Mouse (Mus musculus): ENCODE measurements around the gene Trp53bp1. TPM values are rescaled to one million over a fixed set of nuclear protein-coding genes. Genes with fewer than 3 reads are reported as not detected.

Trp53bp1 gene
- 10 to 100 TPM; 52.9 to 53.3 TPM for polyA plus RNA-seq (2017; shearing (Covaris generic))

DNA sequence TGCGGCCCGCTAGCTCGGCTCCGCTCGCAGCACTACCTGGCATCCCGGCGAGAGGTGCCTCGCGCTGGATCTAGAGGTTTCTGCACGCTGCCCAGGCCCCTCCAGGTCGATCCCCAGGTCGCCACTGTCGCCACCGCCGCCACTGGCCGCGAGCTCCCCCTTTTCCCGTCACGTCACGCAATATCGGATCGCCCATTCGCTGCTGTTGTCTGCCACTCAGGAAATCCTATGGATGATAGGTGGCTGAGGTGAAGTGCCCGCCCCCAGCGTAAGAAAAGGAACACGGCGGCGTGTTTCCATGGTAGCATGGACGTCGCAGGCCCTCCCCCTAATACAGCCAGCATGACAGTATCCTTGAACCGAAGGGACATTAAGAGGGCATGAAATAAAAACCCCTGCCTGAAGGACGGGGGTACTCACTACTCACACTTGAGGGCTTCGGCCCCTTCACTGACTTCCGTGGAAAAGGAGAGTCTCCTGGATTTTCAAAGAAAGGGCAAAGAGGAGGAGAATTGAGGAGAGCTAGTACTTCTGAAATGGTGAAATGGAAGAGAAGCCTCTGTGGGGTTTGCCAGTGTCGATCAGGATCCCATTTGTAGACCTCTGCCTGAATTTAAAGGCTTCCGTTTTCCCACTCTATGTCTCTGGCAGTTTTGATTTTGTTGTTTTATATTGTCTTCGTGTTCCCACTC is at the start of gene Trp53bp1:
TSS of gene Trp53bp1 (minus strand) at position 172 of the 692 bp plus-strand sequence.

DNA sequence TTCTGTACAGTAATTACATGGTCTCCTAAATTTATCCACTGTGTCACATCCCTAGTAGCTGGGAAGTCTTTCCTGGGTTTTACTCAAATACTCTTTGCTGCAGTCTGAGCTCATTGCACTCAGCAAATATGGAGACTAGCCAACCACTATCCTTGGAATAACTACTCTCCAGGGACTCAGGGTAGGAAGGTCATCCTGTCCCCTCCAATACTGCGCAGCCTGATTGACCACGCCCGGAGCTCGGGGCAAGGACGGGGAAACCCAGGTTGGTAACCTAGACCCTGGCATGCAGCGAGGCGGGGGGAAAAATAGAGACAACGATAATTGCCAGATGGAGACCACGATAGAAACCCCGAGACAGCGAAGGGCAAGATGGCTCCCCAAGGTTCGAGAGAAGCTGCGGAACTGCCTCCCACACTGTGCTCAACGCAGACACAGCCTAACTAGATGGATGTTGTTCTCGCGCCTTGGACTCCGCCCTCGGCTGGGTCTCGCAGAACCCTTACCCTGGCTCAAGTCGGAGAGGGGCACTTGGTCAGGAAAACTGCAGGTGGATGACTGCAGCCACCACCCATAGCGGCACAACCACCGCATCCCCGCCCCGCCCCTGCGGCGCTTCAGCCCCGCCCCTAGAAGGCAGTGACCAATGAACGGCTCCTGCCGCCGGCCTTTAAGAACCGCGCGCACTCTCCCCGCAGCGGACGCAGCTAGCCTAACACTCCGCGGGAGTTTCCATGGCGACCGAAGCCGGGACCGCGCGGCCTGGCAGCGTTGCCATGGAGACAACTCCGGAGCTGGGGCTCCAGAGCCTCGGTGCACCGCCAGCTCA is 17.9 kb upstream of the Trp53bp1 start, which contains the start of gene Map1a:
TSS of gene Map1a (plus strand) at position 700 of the 829 bp plus-strand sequence.

DNA sequence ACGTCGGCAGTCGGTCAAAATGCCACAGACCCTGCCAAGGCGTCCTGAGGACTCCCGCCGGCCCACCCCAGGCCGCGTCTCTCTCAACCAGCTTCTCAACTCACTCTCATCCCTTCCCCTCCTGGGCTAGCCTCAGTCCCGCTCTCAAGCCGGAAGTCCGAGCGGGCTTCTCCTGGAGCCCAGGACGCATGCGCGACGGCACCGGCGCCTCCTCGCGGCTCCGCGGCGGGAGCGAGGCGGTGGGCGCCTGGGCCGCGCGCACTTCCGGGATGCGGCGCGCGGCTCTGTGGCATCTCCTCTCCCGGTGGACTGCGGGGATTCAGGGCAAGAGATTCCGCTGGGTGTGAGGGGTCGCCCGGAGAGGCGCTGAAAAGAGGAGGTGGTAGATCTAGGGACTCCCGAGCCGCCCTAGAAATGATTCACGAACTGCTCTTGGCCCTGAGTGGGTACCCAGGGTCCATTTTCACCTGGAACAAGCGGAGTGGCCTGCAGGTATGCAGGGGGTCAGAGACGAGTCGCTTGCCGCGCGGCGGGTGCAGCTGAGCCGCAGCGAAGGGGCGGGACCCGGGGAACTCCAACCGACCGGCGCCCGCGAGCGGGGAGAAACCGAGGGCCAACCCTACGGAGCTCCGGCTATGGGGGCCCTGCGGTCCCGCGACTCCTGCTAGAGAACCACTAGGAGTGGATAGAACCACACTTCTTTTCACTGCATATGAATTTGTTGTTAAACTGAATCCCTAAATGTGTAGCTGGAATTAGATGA is 100.0 kb downstream of the Trp53bp1 start, which contains the start of gene Zscan29:
TSS of gene Zscan29 (minus strand) at position 146 of the 763 bp plus-strand sequence.

DNA sequence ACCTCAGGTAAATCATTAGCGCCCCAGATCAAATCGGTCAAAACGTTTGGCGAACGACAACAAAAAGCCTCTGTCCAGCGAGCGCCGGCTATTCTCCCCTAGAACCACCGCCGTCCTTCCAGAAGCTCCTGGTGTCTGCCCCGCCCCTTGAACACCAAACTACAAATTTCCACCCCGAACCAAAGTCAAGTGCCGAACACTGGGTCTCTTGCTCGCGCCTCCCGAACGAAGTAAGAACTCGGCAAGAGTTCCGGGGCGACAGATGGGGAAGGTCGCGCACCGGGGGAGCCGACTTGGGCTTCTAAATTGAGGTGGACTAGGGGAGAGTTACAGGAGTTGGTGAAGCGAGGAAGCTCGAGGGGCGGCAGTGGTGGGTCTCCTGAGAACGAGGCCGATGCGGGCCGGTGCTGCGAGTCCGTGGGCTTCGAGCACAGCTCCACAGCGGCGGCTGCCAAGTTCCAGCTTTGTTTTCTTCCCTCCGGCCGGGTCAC is 100.7 kb downstream of the Trp53bp1 start, which contains the start of gene Tubgcp4:
TSS of gene Tubgcp4 (plus strand) at position 174 of the 491 bp plus-strand sequence.

Other genes with a start within 250 kb of the Trp53bp1 start
- under 1 TPM; 0.08 to 0.16 TPM for gene Epb42, start 234.3 kb downstream of the Trp53bp1 start, polyA plus RNA-seq (2017; shearing (Covaris generic))
- under 1 TPM; 0.25 to 0.49 TPM for gene Tgm5, start 185.6 kb downstream of the Trp53bp1 start, polyA plus RNA-seq (2017; shearing (Covaris generic))
- under 1 TPM; 0.10 to 0.26 TPM for gene Tgm7, start 161.6 kb downstream of the Trp53bp1 start, polyA plus RNA-seq (2017; shearing (Covaris generic))
- 10 to 100 TPM; 15.9 to 18.3 TPM for gene Adal, start 131.0 kb downstream of the Trp53bp1 start, polyA plus RNA-seq (2017; shearing (Covaris generic))
- 10 to 100 TPM; 18.4 to 29.0 TPM for gene Lcmt2, start 130.8 kb downstream of the Trp53bp1 start, polyA plus RNA-seq (2017; shearing (Covaris generic))
- gene Tubgcp4, start 100.8 kb downstream of the Trp53bp1 start, polyA plus RNA-seq (2017; shearing (Covaris generic)), result 10 to 100 TPM; 76.3 to 77.3 TPM
- 10 to 100 TPM; 36.3 to 41.3 TPM for gene Zscan29, start 100.3 kb downstream of the Trp53bp1 start, polyA plus RNA-seq (2017; shearing (Covaris generic))
- gene Map1a, start 18.2 kb upstream of the Trp53bp1 start, polyA plus RNA-seq (2017; shearing (Covaris generic)), result under 1 TPM; 0.18 to 0.20 TPM
- gene Ppip5k1, start 84.0 kb upstream of the Trp53bp1 start, polyA plus RNA-seq (2017; shearing (Covaris generic)), result 10 to 100 TPM; 11.5 to 20.2 TPM
- 1 to 10 TPM in 1 of 2 experiments, under 1 TPM in 1; 0.73 to 3.3 TPM for gene Ckmt1, start 86.3 kb upstream of the Trp53bp1 start, polyA plus RNA-seq (2017; shearing (Covaris generic))
- gene Strc, start 115.8 kb upstream of the Trp53bp1 start, polyA plus RNA-seq (2017; shearing (Covaris generic)), result under 1 TPM in 1 of 2 experiments, not detected in 1; 0.21 TPM
- 100 to 1,000 TPM; 670 to 712 TPM for gene Pdia3, start 142.4 kb upstream of the Trp53bp1 start, polyA plus RNA-seq (2017; shearing (Covaris generic))
- gene Catsper2, start 142.4 kb upstream of the Trp53bp1 start, polyA plus RNA-seq (2017; shearing (Covaris generic)), result 1 to 10 TPM; 3.0 to 3.9 TPM
- 1 to 10 TPM in 1 of 2 experiments, under 1 TPM in 1; 0.26 to 1.1 TPM for gene Ell3, start 172.9 kb upstream of the Trp53bp1 start, polyA plus RNA-seq (2017; shearing (Covaris generic))
- gene Serf2, start 177.8 kb upstream of the Trp53bp1 start, polyA plus RNA-seq (2017; shearing (Covaris generic)), result 100 to 1,000 TPM; 402 to 494 TPM
- gene Hypk, start 181.9 kb upstream of the Trp53bp1 start, polyA plus RNA-seq (2017; shearing (Covaris generic)), result 100 to 1,000 TPM; 148 to 150 TPM
- gene Serinc4, start 185.4 kb upstream of the Trp53bp1 start, polyA plus RNA-seq (2017; shearing (Covaris generic)), result under 1 TPM; 0.33 TPM
- 100 to 1,000 TPM in 1 of 2 experiments, 10 to 100 TPM in 1; 95.4 to 104 TPM for gene Mfap1b, start 202.7 kb upstream of the Trp53bp1 start, polyA plus RNA-seq (2017; shearing (Covaris generic))
- gene Mfap1a, start 235.3 kb upstream of the Trp53bp1 start, polyA plus RNA-seq (2017; shearing (Covaris generic)), result 10 to 100 TPM; 33.1 to 44.8 TPM
- gene Wdr76, start 235.3 kb upstream of the Trp53bp1 start, polyA plus RNA-seq (2017; shearing (Covaris generic)), result 1 to 10 TPM; 6.0 to 6.5 TPM

Measured in inflammation-experienced regulatory T-cells (primary cell).